Mouse (Mus musculus) cerebellum, adult 9-11 months (tissue): ENCODE data around the gene Lgals12.

ENCODE experiments used
- DNase-seq: peaks from one replicate; pipeline ENCODE4 v3.0.0; 2022

Gene Lgals12

DNA sequence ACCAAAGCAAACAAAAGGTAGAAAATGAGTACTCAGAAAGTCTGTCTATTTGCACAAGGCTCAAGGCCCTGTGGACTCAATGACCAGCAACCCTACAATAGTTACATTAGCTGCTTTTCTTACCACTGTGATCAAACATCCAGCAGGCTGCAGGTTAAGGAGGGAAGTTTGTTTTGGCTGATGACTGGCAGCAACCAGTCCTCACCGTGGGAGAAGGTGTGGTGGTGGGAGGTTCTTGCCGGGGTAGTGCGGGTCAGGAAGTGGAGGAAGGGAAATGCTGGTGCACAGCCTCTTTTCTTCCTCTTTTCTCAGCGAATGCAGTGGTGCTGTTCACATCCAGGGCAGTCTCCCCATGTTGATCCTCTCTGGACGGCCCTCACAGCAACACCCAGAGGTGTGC, 26.0 kb downstream of the Lgals12 start:
- no peak for DNase-seq

DNA sequence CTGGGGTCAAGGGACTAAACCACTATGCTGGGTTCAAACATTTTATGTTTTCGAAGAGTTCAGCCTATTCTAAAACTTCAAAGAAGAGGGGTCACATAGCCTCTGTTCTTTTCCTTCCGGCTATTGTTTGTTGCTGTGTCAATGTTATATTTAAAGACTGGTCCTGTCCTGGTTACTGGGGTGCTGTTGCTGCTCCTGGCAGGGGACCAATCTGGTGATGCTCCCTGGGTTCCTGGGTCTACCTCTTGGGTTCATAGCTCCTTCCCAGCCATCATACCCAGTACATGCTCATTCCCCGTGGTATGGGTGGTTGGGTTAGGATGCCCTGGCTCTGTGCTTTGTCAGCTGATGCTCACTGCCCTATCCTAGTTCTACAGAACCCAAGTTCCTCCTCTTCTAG, 29.3 kb downstream of the Lgals12 start:
- DNase-seq = no peak

GRCm38 (mm10) chr19:7576180-7576579, 30.8 kb downstream of the Lgals12 start:
- DNase-seq = no peak

DNA sequence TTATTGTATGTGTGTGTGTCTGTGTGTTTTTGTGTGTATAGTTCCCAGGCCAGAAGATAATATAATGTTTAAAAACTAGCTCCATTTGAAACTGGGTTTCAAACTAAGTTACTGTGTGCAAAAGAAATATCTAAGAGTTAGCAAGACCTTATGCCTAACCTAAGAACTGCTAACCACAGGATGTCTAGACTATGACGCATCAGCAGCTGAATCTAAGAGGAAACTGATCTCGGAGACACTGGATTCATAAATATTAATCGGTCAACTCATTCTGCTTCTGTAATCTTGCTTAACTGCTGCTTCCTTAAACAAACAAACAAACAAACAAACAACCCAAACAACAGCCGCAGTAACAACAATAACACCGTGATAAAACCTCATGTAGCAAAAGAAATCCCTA, 37.3 kb downstream of the Lgals12 start:
- no peak for DNase-seq

DNA sequence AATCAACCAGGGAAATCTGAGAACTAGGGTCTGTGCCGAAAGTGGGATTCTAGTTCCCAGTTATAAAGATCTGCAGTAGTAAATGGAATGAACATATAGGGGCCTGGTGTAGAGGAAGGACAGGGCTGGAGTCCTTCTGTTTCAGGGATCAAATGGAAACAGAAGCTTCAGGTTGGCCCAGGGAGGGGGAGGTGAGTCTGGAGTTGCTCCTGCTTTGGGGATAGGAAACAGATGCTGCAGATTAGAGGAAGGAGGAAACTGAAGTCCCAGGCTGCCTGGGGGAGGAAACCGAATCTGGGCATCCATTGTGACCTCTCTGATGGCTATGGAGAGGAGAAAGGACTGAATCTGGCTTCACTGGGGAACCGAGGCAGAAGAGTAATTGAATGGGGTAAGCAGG, 38.6 kb downstream of the Lgals12 start:
- DNase-seq = no peak

DNA sequence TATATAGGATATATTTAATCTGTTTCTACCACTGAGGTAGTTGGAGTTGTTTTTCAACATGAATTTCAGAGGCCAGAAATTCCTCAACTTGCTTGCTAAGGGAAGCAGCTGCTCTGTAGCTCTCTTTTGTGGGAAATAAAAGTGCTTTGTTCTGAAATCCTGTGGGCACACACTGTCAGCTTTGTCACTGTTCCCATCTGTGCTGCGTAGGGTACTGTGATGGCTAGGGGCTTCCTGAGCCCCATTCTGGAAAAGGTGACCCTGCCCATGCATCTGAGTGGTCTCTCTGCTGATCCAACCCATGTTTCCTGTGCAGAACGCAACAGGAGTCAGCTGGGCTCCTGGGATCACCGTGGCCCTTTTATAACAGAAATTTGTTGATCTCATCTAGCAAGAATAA, 40.2 kb downstream of the Lgals12 start:
- DNase-seq = no peak

- DNase-seq = no peak
Measured at GRCm38 (mm10) chr19:7564457-7564856, 42.5 kb downstream of the Lgals12 start.

DNA sequence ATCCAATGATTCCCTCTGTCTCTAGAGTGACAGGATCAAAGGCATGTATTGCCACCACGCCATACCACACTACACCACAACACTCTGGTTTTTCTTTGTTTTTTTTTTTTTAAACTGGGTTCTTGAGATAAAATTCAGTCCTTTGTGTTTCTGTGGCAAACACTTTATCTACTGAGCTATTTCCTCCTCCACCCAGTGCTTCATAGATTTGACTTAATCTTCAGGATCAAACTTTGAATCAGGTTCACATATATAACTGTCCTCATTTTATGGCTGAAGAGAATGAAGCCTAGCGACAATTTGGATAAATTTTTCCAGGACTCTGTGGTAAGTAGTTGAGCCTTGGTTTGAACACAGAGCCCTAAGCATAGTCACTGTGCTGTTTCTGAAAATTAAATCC, 43.3 kb downstream of the Lgals12 start:
- DNase-seq = no peak

GRCm38 (mm10) chr19:7562601-7563129, 44.3 kb downstream of the Lgals12 start:
- DNase-seq = no peak

DNA sequence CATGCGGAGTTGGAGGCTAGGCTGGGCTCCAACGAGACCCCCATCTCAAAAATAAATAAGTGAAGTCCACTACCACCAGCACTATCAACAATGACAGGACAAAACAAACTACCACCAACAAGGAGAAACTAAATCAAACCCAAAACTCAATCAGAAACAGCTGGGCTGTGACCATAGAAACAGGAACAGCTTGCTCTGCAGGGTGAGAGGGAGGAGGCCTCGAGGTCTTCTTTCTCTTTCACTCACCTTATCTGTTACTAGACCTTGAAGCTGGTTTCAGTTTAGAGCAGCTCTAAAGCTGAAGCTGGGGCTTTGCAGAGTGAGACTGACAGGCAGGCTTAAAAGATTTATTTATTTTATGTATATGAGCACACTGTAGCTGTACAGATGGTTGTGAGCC, 45.5 kb downstream of the Lgals12 start:
- no peak for DNase-seq

DNA sequence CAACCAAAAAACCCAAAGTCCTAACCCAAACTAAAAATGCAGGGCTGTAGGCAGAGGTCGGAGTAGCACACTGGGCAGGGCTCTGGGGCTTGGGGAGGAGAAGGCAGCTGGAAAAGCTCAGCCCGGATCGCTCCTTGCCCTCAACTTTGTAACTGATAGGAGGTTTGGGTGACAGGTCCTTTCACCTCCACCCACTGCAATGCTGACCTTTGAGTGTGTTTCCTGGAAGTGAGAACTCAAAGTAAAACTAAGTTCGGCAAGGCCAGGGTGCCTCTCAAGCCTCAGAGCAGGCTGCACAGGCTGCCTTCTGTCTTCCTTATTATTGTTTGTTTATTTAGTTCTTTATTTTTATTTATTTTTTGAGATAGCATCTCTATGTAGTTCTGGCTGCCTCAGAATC, 47.0 kb downstream of the Lgals12 start:
- no peak for DNase-seq

- DNase-seq = no peak
Measured at GRCm38 (mm10) chr19:7558675-7559074, 48.3 kb downstream of the Lgals12 start.

DNA sequence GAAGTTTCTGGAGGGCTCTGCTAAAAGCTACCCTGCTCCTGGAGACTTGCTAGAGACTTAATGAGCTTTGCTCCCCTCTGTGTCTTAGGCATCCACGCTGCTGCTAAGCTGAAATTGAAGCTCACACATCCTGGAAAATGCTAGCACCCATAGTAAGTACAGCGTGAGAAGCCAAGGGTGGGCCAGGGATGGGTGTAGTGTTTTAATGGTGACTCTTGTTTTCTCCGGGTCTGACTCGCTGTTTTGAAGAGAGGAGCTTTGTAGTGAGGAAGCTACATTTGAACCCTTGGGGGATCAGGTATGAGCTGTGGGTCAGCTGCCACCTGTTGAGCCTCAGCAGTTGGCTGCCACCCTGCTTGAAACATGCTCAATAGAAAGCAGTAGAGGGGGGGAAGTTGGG, 49.1 kb downstream of the Lgals12 start:
- no peak for DNase-seq

- DNase-seq = peak; percentile 13
Measured at GRCm38 (mm10) chr19:7557328-7557822, 49.6 kb downstream of the Lgals12 start, which contains the start of gene Pla2g16. Pla2g16 (plus strand) TSS chr19:7557459.

- no peak for DNase-seq
Measured at GRCm38 (mm10) chr19:7556641-7557040, 50.4 kb downstream of the Lgals12 start.

DNA sequence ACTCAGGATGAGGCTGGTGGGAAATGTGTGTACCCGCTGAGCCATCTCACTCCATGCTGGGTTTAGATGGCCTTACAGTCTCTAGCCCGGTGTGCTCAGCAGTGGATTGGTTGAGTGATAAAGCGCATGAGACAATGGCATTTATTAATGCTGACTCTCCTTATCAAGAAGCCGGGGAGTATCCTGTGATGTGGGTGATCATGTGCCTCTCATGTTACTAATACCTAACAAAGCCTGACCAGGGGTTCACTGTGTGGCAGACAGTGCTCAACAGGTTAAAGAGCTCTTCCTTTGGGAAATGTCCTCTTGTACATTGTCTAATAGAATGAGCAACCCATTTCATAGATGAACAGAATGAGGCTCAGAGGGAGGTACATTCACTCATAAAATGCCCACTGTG, 52.1 kb downstream of the Lgals12 start:
- no peak for DNase-seq

- DNase-seq = no peak
Measured at GRCm38 (mm10) chr19:7553441-7553840, 53.6 kb downstream of the Lgals12 start.

- no peak for DNase-seq
Measured at GRCm38 (mm10) chr19:7552301-7552673, 54.7 kb downstream of the Lgals12 start.

DNA sequence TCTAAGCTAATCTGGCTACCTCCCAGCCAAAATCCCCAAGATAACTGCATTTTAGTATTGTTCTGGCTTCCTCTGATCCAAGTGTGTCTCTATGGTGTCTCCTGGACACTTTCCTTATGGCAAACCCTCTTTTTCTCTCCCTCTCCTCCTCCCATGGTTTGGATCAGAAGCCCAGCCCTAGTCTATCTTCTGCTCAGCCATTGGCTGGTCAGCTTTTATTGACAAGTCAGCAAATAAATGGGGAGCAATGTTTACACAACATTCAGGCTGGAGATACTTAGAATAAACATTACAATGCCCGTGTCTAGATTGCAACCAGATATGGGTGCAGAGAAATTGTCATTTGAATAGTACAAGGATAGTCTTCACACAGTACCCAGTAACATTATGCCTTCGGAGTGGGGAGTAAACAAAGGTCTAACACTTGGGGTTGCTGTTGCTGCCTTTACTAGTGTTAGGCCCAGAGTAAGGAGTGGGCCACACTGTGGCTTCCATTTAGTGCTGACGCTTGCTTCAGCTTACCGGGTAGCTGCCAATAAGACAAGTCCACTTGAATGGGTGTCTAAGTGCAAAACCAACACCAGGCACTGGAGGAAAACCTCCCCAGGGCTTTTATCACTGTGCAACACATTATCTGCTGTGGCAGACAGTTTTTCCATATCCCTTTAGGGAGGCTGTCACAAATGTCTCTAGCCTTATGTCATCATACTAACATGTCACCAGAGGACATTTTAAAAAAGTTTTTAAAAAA, 55.3 kb downstream of the Lgals12 start:
- no peak for DNase-seq

DNA sequence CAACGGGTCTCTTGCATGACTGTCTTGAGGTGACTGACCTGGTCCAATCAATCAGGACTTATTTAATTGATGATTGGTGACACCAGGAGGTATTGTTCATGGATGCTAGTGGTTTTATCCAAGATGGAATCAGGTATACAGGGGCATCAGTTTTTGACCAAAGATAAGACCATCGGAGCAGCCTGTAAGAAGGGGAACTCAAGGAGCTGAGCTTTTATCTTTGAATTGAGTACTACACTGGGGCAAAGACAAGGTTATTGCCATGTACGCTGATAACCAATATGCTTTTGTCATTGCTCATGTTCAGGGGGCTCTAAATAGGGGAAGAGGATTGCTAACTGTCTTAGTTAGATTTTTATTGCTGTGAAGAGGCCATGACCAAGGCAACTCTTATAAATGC, 58.1 kb downstream of the Lgals12 start:
- DNase-seq = no peak
